20 mouse cellular contexts compared by ENCODE assay signal in genomic region chr4:67796050-67796449, GRCm38 (mm10).
"Had no signal": no experiment of that assay in that cellular context is flagged by ENCODE, and none has a peak within 500 bp of the region (broad histone marks: within the 10 kb centered on the region; RNA-seq: fewer than 3 reads in every experiment).

No protein-coding gene starts in this region.

- H3K4me2 ChIP-seq: limb, embryonic 13.5 days; liver, embryonic 12.5 days; liver, embryonic 15.5 days; lung, embryonic 15.5 days; stomach, embryonic 15.5 days had no signal

- ATAC-seq: liver, embryonic 12.5 days; midbrain, embryonic 16.5 days had no signal

- H3K27me3 ChIP-seq: limb, embryonic 13.5 days; liver, embryonic 12.5 days; liver, embryonic 15.5 days; lung, embryonic 15.5 days; megakaryocyte, embryonic 14.5 days; stomach, embryonic 15.5 days had no signal

- DNase-seq: kidney, adult 2 months; kidney, postnatal 25 days; layer of hippocampus, adult 9-11 months; liver; lung, adult 18-20 months; lung, postnatal 10 days; lung, postnatal 36 days; right cerebral cortex, postnatal 4 days; thymus, postnatal 25 days had no signal

- H3K4me1 ChIP-seq: limb, embryonic 10.5 days; limb, embryonic 13.5 days; liver, embryonic 12.5 days; liver, embryonic 15.5 days; lung, embryonic 15.5 days; megakaryocyte, embryonic 14.5 days; stomach, embryonic 15.5 days had no signal

- H3K36me3 ChIP-seq: limb, embryonic 10.5 days; limb, embryonic 13.5 days; liver, embryonic 12.5 days; liver, embryonic 15.5 days; lung, embryonic 15.5 days; midbrain, embryonic 10.5 days; stomach, embryonic 15.5 days had no signal

- H3K27ac ChIP-seq: kidney, postnatal 0 days; layer of hippocampus, adult 2 months; limb, embryonic 10.5 days; limb, embryonic 13.5 days; liver, embryonic 12.5 days; liver, embryonic 15.5 days; lung, embryonic 15.5 days; midbrain, embryonic 10.5 days; stomach, embryonic 15.5 days had no signal

- H3K9ac ChIP-seq: limb, embryonic 13.5 days; liver, embryonic 12.5 days; liver, embryonic 15.5 days; lung, embryonic 15.5 days; stomach, embryonic 15.5 days had no signal

- H3K9me3 ChIP-seq: limb, embryonic 10.5 days; limb, embryonic 13.5 days; liver, embryonic 12.5 days; liver, embryonic 15.5 days; lung, embryonic 15.5 days; megakaryocyte, embryonic 14.5 days; midbrain, embryonic 10.5 days; stomach, embryonic 15.5 days had no signal

- H3K4me3 ChIP-seq: layer of hippocampus, adult 2 months; limb, embryonic 10.5 days; limb, embryonic 13.5 days; liver, embryonic 12.5 days; liver, embryonic 15.5 days; lung, embryonic 15.5 days; megakaryocyte, embryonic 14.5 days; midbrain, embryonic 10.5 days; stomach, embryonic 15.5 days had no signal
